Mouse (Mus musculus) megakaryocyte, embryonic 14.5 days (primary cell): Measurements from ENCODE around the gene Chid1.

Experiments used
- FLI1 ChIP-seq: IDR thresholded peaks from 2 replicates; pipeline ENCODE4 v1.6.1; 2012; ENCODE audit warnings: low read length, inconsistent platforms, mixed read lengths
- GATA1 ChIP-seq: IDR thresholded peaks from 3 replicates; pipeline ENCODE4 v1.6.1; 2012; ENCODE audit warnings: mixed read lengths, low read length, inconsistent platforms, borderline replicate concordance

- TF ChIP-seq GATA1 = no peak
- TF ChIP-seq FLI1 = no peak
Observed at GRCm38 (mm10) chr7:141456739-141457138, 82.9 kb downstream of the Chid1 start.
